Mouse (Mus musculus) C2C12 (cell line): ENCODE data around the gene Usb1.

ENCODE experiments used
- CTCF ChIP-seq: IDR thresholded peaks from one replicate; pipeline ENCODE4 v1.5.1; 2011; ENCODE audit not compliant: control insufficient read depth, insufficient read depth, insufficient read length
- MAX ChIP-seq: IDR thresholded peaks from one replicate; pipeline ENCODE4 v1.6.1; 2011; ENCODE audit warnings: mild to moderate bottlenecking, control low read depth
- MYOD1 ChIP-seq: IDR thresholded peaks from one replicate; pipeline ENCODE4 v1.6.1; 2011; ENCODE audit warnings: low read depth; ENCODE audit not compliant: control insufficient read depth, insufficient read length
- USF1 ChIP-seq: IDR thresholded peaks from one replicate; pipeline ENCODE4 v1.6.1; 2011; ENCODE audit warnings: low read depth, mild to moderate bottlenecking, control low read depth, moderate library complexity

GRCm38 (mm10) chr8:95395186-95395918 lies 63.3 kb downstream of the Usb1 start:
- TF ChIP-seq USF1 (no peak), CTCF (no peak), MYOD1 (no peak), MAX (no peak)
